Mouse (Mus musculus) right cerebral cortex, postnatal 14 days (tissue): Measurements from ENCODE around the gene Slc36a3.

ENCODE experiments used
- DNase-seq: peaks from one replicate; pipeline ENCODE4 v3.0.0; 2022

The Slc36a3 gene

GRCm38 (mm10) chr11:55151608-55152007 is at the start of gene Slc36a3:
TSS of gene Slc36a3 (minus strand) at chr11:55151708.
- DNase-seq, result no peak

- DNase-seq, result no peak
Measured at GRCm38 (mm10) chr11:55197740-55198510, 46.4 kb upstream of the Slc36a3 start.

- DNase-seq, result no peak
Measured at GRCm38 (mm10) chr11:55197086-55197485, 45.6 kb upstream of the Slc36a3 start.

- no peak for DNase-seq
Measured at GRCm38 (mm10) chr11:55190216-55190615, 38.7 kb upstream of the Slc36a3 start.

GRCm38 (mm10) chr11:55187777-55188176 is 36.3 kb upstream of the Slc36a3 start:
- no peak for DNase-seq

- DNase-seq, result no peak
Measured at GRCm38 (mm10) chr11:55187292-55187691, 35.8 kb upstream of the Slc36a3 start.

GRCm38 (mm10) chr11:55184733-55185291 is 33.3 kb upstream of the Slc36a3 start, which contains the start of gene Slc36a2:
TSS of gene Slc36a2 (minus strand) at chr11:55185077.
- no peak for DNase-seq

GRCm38 (mm10) chr11:55184246-55184645 is 32.7 kb upstream of the Slc36a3 start:
- no peak for DNase-seq

GRCm38 (mm10) chr11:55183124-55183523 is 31.6 kb upstream of the Slc36a3 start:
- DNase-seq, result no peak

- no peak for DNase-seq
Measured at GRCm38 (mm10) chr11:55179856-55180255, 28.3 kb upstream of the Slc36a3 start.

- DNase-seq, result no peak
Measured at GRCm38 (mm10) chr11:55178830-55179229, 27.3 kb upstream of the Slc36a3 start.

GRCm38 (mm10) chr11:55170501-55170900 is 19.0 kb upstream of the Slc36a3 start:
- no peak for DNase-seq

- DNase-seq, result no peak
Measured at GRCm38 (mm10) chr11:55168914-55169313, 17.4 kb upstream of the Slc36a3 start.

GRCm38 (mm10) chr11:55168504-55168903 is 17.0 kb upstream of the Slc36a3 start:
- no peak for DNase-seq

- no peak for DNase-seq
Measured at GRCm38 (mm10) chr11:55165748-55166147, 14.2 kb upstream of the Slc36a3 start.

GRCm38 (mm10) chr11:55164723-55165122 is 13.2 kb upstream of the Slc36a3 start:
- peak; percentile 22 for DNase-seq

- DNase-seq, result peak; percentile 55
Measured at GRCm38 (mm10) chr11:55162670-55163069, 11.2 kb upstream of the Slc36a3 start.

GRCm38 (mm10) chr11:55158785-55159359 is 7.4 kb upstream of the Slc36a3 start:
- peak; percentile 84 for DNase-seq

- DNase-seq, result no peak
Measured at GRCm38 (mm10) chr11:55155070-55155421, 3.5 kb upstream of the Slc36a3 start.

GRCm38 (mm10) chr11:55154398-55155069 is 3.0 kb upstream of the Slc36a3 start:
- no peak for DNase-seq

- DNase-seq, result no peak
Measured at GRCm38 (mm10) chr11:55148461-55148860, 3.0 kb downstream of the Slc36a3 start.

GRCm38 (mm10) chr11:55147423-55147822 is 4.1 kb downstream of the Slc36a3 start:
- DNase-seq, result no peak

- no peak for DNase-seq
Measured at GRCm38 (mm10) chr11:55146855-55147254, 4.7 kb downstream of the Slc36a3 start.

- no peak for DNase-seq
Measured at GRCm38 (mm10) chr11:55144011-55144410, 7.5 kb downstream of the Slc36a3 start.
